Mouse (Mus musculus): ENCODE measurements around the gene Chrdl2. TPM values are rescaled to one million over a fixed set of nuclear protein-coding genes. Genes with fewer than 3 reads are reported as not detected.
"Not testable (repeated sequence)": the region's sequence is repeated elsewhere in the genome, so short reads cannot be mapped to it uniquely, and the experiment has no call there.

The Chrdl2 gene
- 1 to 10 TPM; 1.8 to 3.1 TPM for total RNA-seq (2021)
- long read RNA-seq, experiment 1, partial matches to known transcripts: 0 of 3 reads
- long read RNA-seq, experiment 1, other reads (novel, unspliced or antisense): 3 of 3 reads
- long read RNA-seq, experiment 2, partial matches to known transcripts: 1 of 3 reads
- long read RNA-seq, experiment 2, other reads (novel, unspliced or antisense): 0 of 3 reads

- DNase-seq: peak; percentile 20
Observed at GRCm38 (mm10) chr7:100005790-100006189, at the start of gene Chrdl2. Gene Chrdl2 (plus strand): TSS chr7:100006172.

GRCm38 (mm10) chr7:99957226-99957965 lies 48.6 kb upstream of the Chrdl2 start:
- DNase-seq: no peak

- not testable (repeated sequence) for DNase-seq
Observed at GRCm38 (mm10) chr7:99960571-99960970, 45.4 kb upstream of the Chrdl2 start.

- no peak for DNase-seq
Observed at GRCm38 (mm10) chr7:99961518-99961917, 44.5 kb upstream of the Chrdl2 start.

- DNase-seq: no peak
Observed at GRCm38 (mm10) chr7:99962536-99963236, 43.3 kb upstream of the Chrdl2 start.

- DNase-seq: no peak
Observed at GRCm38 (mm10) chr7:99963237-99963860, 42.6 kb upstream of the Chrdl2 start.

- DNase-seq: no peak
Observed at GRCm38 (mm10) chr7:99965020-99965841, 40.7 kb upstream of the Chrdl2 start.

GRCm38 (mm10) chr7:99966011-99966721 lies 39.8 kb upstream of the Chrdl2 start:
- DNase-seq: no peak

GRCm38 (mm10) chr7:99969151-99969550 lies 36.8 kb upstream of the Chrdl2 start:
- DNase-seq: no peak

- DNase-seq: no peak
Observed at GRCm38 (mm10) chr7:99971926-99972325, 34.0 kb upstream of the Chrdl2 start.

GRCm38 (mm10) chr7:99972912-99973311 lies 33.1 kb upstream of the Chrdl2 start:
- not testable (repeated sequence) for DNase-seq

- DNase-seq: no peak
Observed at GRCm38 (mm10) chr7:99974208-99974970, 31.6 kb upstream of the Chrdl2 start.

- no peak for DNase-seq
Observed at GRCm38 (mm10) chr7:99975819-99976575, 30.0 kb upstream of the Chrdl2 start.

GRCm38 (mm10) chr7:99978041-99978440 lies 27.9 kb upstream of the Chrdl2 start:
- DNase-seq: no peak

GRCm38 (mm10) chr7:99979081-99979480 lies 26.9 kb upstream of the Chrdl2 start:
- DNase-seq: no peak

- peak; percentile 29 for DNase-seq
Observed at GRCm38 (mm10) chr7:99979546-99980131, 26.3 kb upstream of the Chrdl2 start.

- DNase-seq: peak; percentile 90
Observed at GRCm38 (mm10) chr7:99980132-99980591, 25.8 kb upstream of the Chrdl2 start, which contains the start of gene Rnf169. Gene Rnf169 (minus strand): TSS chr7:99980448.

- no peak for DNase-seq
Observed at GRCm38 (mm10) chr7:99981311-99981710, 24.7 kb upstream of the Chrdl2 start.
